8 mouse cellular contexts compared by ENCODE assay signal in genomic region chr11:51650691-51651515, GRCm38 (mm10). TPM values are rescaled to one million over a fixed set of nuclear protein-coding genes. Genes with fewer than 3 reads are reported as not detected.
DNase-seq lines count a peak whose midpoint lies in the region; ATAC-seq and TF ChIP-seq lines count a peak whose summit lies in the region.

Gene N4bp3, minus strand, starts transcription at chr11:51650842.
Gene D930048N14Rik, plus strand, starts transcription at chr11:51650954.

- H3K36me3 ChIP-seq in heart, embryonic 10.5 days: no peaks in the 10 kb centered on the region; the same call in 1 of the 2 replicates
- no peaks in the 10 kb centered on the region; the same call in 1 of the 2 replicates for H3K36me3 ChIP-seq in kidney, embryonic 14.5 days (ENCODE audit: control insufficient read depth, insufficient read depth, low read length)
- H3K36me3 ChIP-seq in small intestine, adult 2 months (ENCODE audit: control insufficient read depth, insufficient read depth, low read length): no peaks in the 10 kb centered on the region

- TF ChIP-seq CTCF in small intestine, adult 2 months (IDR thresholded peaks at IDR 0.05; ENCODE audit: extremely low read depth, insufficient read length, insufficient replicate concordance, low read depth, low read length): no peak

- no peak; the same call in 1 of the 2 replicates for TF ChIP-seq POLR2A in small intestine, adult 2 months (IDR thresholded peaks at IDR 0.05; ENCODE audit: low read depth, low read length)

- H3K9me3 ChIP-seq in heart, embryonic 10.5 days: no peaks in the 10 kb centered on the region
- no peaks in the 10 kb centered on the region for H3K9me3 ChIP-seq in kidney, embryonic 14.5 days (ENCODE audit: control insufficient read depth, low read length)

- peaks cover 4% of the 10 kb centered on the region; the same call in 1 of the 2 replicates for H3K27me3 ChIP-seq in heart, embryonic 10.5 days (ENCODE audit: insufficient read depth, poor library complexity, severe bottlenecking)
- no peaks in the 10 kb centered on the region for H3K27me3 ChIP-seq in kidney, embryonic 14.5 days (ENCODE audit: control insufficient read depth, insufficient read depth, low read length)
- no peaks in the 10 kb centered on the region for H3K27me3 ChIP-seq in small intestine, adult 2 months (ENCODE audit: control insufficient read depth, insufficient read depth, low read length)

- peak within 1 kb of the TSS; percentile 97 for H3K4me2 ChIP-seq in kidney, embryonic 14.5 days (replicated peaks; ENCODE audit: low read depth, low read length)

- 1% methylated on average over 60 of the region's 70 CpGs for WGBS in heart, embryonic 10.5 days
- WGBS in kidney, embryonic 14.5 days: under 1% methylated on average over 57 of the region's 70 CpGs
- 2% methylated on average over 70 of the region's 70 CpGs for WGBS in small intestine, adult 2 months

- ATAC-seq in kidney, embryonic 14.5 days (ENCODE audit: low FRiP score, low TSS enrichment): peak; percentile 80

- peak within 1 kb of the TSS; percentile 89 for H3K27ac ChIP-seq in heart, embryonic 10.5 days
- H3K27ac ChIP-seq in kidney, embryonic 14.5 days (ENCODE audit: low read depth, low read length): peak within 1 kb of the TSS; percentile 68
- peak within 1 kb of the TSS; percentile 53 for H3K27ac ChIP-seq in small intestine, adult 2 months (ENCODE audit: insufficient read depth, low read depth, low read length)

- peak within 1 kb of the TSS; percentile 74 for H3K9ac ChIP-seq in kidney, embryonic 14.5 days (ENCODE audit: low read depth, low read length)

- H3K4me3 ChIP-seq in heart, embryonic 10.5 days: peak within 1 kb of the TSS; percentile 79
- H3K4me3 ChIP-seq in kidney, embryonic 14.5 days (ENCODE audit: low read length): peak within 1 kb of the TSS; percentile 47
- H3K4me3 ChIP-seq in small intestine, adult 2 months (ENCODE audit: low read depth, low read length): peak within 1 kb of the TSS; percentile 93

- DNase-seq in 3T3-L1 (ENCODE audit: low read depth, low spot score): peak; percentile 50
- DNase-seq in R1 (ENCODE audit: low read depth, low spot score): peak; percentile 79
- peak; percentile 88 for DNase-seq in embryo, embryonic 11 days
- peak; percentile 85 for DNase-seq in heart, embryonic 10.5 days (ENCODE audit: low spot score)
- peak; percentile 79 for DNase-seq in lung, postnatal 25 days (ENCODE audit: low spot score)
- no peak for DNase-seq in layer of hippocampus, adult 8-10 months (ENCODE audit: low spot score in 2 of 2)

- H3K4me1 ChIP-seq in heart, embryonic 10.5 days: peaks cover 48% of the 10 kb centered on the region
- peaks cover 28% of the 10 kb centered on the region; the same call in 1 of the 2 replicates for H3K4me1 ChIP-seq in kidney, embryonic 14.5 days (ENCODE audit: control insufficient read depth, insufficient read depth, low read length)
- H3K4me1 ChIP-seq in small intestine, adult 2 months (ENCODE audit: control insufficient read depth, insufficient read depth, insufficient read length, low read length): peaks cover 13% of the 10 kb centered on the region

RNA-seq across cellular contexts. Expression of gene N4bp3, which starts in this region (rescaled TPM):
- polyA plus RNA-seq in heart, embryonic 10.5 days (2016; fragmentation: Nextera tagmentation; extraction: Ambion mirVana): 6.9 and 12.0 TPM in 2 replicates
- 18.5 and 22.6 TPM in 2 replicates for polyA plus RNA-seq in kidney, embryonic 14.5 days (2014; fragmentation: Nextera tagmentation; extraction: Ambion mirVana)
- 2.5 and 5.0 TPM in 2 replicates for polyA plus RNA-seq in small intestine, adult 2 months (2012; rRNA removed)
- total RNA-seq in layer of hippocampus, adult 8-10 months (2022): 10 to 100 TPM; 15.0 to 18.9 (median 15.7) TPM

RNA-seq across cellular contexts. Expression of gene D930048N14Rik, which starts in this region (rescaled TPM):
- polyA plus RNA-seq in heart, embryonic 10.5 days (2016; fragmentation: Nextera tagmentation; extraction: Ambion mirVana): 0.78 and 1.6 TPM in 2 replicates
- 2.4 and 3.8 TPM in 2 replicates for polyA plus RNA-seq in kidney, embryonic 14.5 days (2014; fragmentation: Nextera tagmentation; extraction: Ambion mirVana)
- polyA plus RNA-seq in small intestine, adult 2 months (2012; rRNA removed): 2.4 and 3.1 TPM in 2 replicates
- 1 to 10 TPM; 1.3 to 2.5 (median 2.0) TPM for total RNA-seq in layer of hippocampus, adult 8-10 months (2022)

Comparison
In these comparisons a context has a peak if more than half of its experiments do, and no peak if none do; other contexts are left out.
1. DNase-seq: peak in 3T3-L1 (single experiment), R1 (single experiment), embryo, embryonic 11 days (single experiment), heart, embryonic 10.5 days (single experiment) and lung, postnatal 25 days (single experiment); none in layer of hippocampus, adult 8-10 months (0 of 2).
2. Peak in every context shown above with its lines, with median percentiles within 50 percentile points of each other: H3K27ac ChIP-seq and H3K4me3 ChIP-seq.